Mouse (Mus musculus): ENCODE data around the gene Fads2. TPM values are rescaled to one million over a fixed set of nuclear protein-coding genes. Genes with fewer than 3 reads are reported as not detected.

Fads2 gene
- polyA plus RNA-seq (2014; fragmentation: Illumina TruSeq; extraction: RNeasy Lipid Tissue Mini Kit (QIAGEN cat#74804); ENCODE audit: low replicate concordance): 4.8 TPM

DNA sequence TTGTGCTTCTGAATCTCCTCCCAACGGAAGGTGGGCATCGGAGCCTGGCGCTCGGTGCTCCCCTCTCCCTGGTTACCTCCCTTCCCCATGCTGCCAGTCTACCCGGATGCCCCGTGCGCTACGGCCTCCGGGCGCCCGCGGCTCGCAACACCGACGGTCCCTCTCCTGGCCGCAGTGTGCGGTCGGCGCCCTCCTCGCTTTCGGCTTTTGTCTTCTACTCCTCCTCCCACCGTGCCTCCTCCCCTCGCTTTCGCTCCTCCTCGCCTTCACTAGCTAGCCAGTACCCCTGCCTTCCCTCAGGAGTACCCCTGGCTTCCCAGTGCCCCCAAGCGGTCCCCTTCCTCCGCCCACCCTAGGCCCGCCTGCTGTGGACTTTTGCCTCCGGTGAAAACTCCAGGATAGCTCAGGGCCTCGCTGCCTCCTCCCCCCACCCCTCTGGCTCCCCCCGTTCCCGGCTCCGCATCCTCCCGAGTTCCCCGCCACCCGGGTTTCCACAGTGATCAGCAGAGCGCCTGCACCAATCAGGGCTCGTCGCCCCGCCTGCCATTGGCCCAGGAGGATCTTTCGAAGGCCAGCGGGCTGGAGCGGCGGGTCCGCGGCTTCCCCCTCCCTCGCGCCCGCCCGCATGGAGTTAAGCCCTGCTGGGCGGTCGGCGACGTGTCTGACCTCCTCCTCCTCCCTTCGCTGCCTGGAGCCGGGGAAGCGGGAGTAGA is at the start of gene Fads2:
TSS of gene Fads2 (minus strand) at position 406 of the 713 bp plus-strand sequence.

GRCm38 (mm10) chr19:10041388-10042148 is 60.0 kb downstream of the Fads2 start, which contains the start of gene Fads3:
TSS of gene Fads3 (plus strand) at chr19:10041569.

Other genes starting within 250 kb of the Fads2 start
- 3.5 TPM for gene Incenp, start 202.2 kb downstream of the Fads2 start, polyA plus RNA-seq (2014; fragmentation: Illumina TruSeq; extraction: RNeasy Lipid Tissue Mini Kit (QIAGEN cat#74804); ENCODE audit: low replicate concordance)
- 4,177 TPM for gene Fth1, start 121.1 kb downstream of the Fads2 start, polyA plus RNA-seq (2014; fragmentation: Illumina TruSeq; extraction: RNeasy Lipid Tissue Mini Kit (QIAGEN cat#74804); ENCODE audit: low replicate concordance)
- gene Best1, start 100.1 kb downstream of the Fads2 start, polyA plus RNA-seq (2014; fragmentation: Illumina TruSeq; extraction: RNeasy Lipid Tissue Mini Kit (QIAGEN cat#74804); ENCODE audit: low replicate concordance): not detected
- 0.41 TPM for gene Rab3il1, start 100.1 kb downstream of the Fads2 start, polyA plus RNA-seq (2014; fragmentation: Illumina TruSeq; extraction: RNeasy Lipid Tissue Mini Kit (QIAGEN cat#74804); ENCODE audit: low replicate concordance)
- gene Fads3, start 60.2 kb downstream of the Fads2 start, polyA plus RNA-seq (2014; fragmentation: Illumina TruSeq; extraction: RNeasy Lipid Tissue Mini Kit (QIAGEN cat#74804); ENCODE audit: low replicate concordance): 3.3 TPM
- gene Fads1, start 81.1 kb upstream of the Fads2 start, polyA plus RNA-seq (2014; fragmentation: Illumina TruSeq; extraction: RNeasy Lipid Tissue Mini Kit (QIAGEN cat#74804); ENCODE audit: low replicate concordance): 23.1 TPM
- gene Tmem258, start 102.3 kb upstream of the Fads2 start, polyA plus RNA-seq (2014; fragmentation: Illumina TruSeq; extraction: RNeasy Lipid Tissue Mini Kit (QIAGEN cat#74804); ENCODE audit: low replicate concordance): 12.3 TPM
- gene Fen1, start 102.4 kb upstream of the Fads2 start, polyA plus RNA-seq (2014; fragmentation: Illumina TruSeq; extraction: RNeasy Lipid Tissue Mini Kit (QIAGEN cat#74804); ENCODE audit: low replicate concordance): 2.0 TPM
- gene Myrf, start 139.0 kb upstream of the Fads2 start, polyA plus RNA-seq (2014; fragmentation: Illumina TruSeq; extraction: RNeasy Lipid Tissue Mini Kit (QIAGEN cat#74804); ENCODE audit: low replicate concordance): 3.0 TPM
- gene Dagla, start 203.1 kb upstream of the Fads2 start, polyA plus RNA-seq (2014; fragmentation: Illumina TruSeq; extraction: RNeasy Lipid Tissue Mini Kit (QIAGEN cat#74804); ENCODE audit: low replicate concordance): not detected